Mouse (Mus musculus) cerebellum, adult 2 months (tissue): Measurements from ENCODE around the gene Hfe. TPM values are rescaled to one million over a fixed set of nuclear protein-coding genes. Genes with fewer than 3 reads are reported as not detected.
"Not testable (repeated sequence)": the region's sequence is repeated elsewhere in the genome, so short reads cannot be mapped to it uniquely, and the experiment has no call there.

Experiments used
- DNase-seq, 2 experiments: peaks; one replicate each; pipeline ENCODE4 v3.0.0; 2021
- H3K27ac ChIP-seq: fragments of 200-500 bp; 2 replicates; pipeline ENCODE4 v1.5.1; 2012; ENCODE audit warnings: low read length, control low read depth, inconsistent platforms; ENCODE audit not compliant: insufficient read depth
- H3K27me3 ChIP-seq: fragments of 200-500 bp; 2 replicates; pipeline ENCODE4 v1.6.1; 2012; ENCODE audit warnings: inconsistent platforms, mild to moderate bottlenecking, low read length, moderate library complexity; ENCODE audit not compliant: control insufficient read depth, insufficient read depth
- H3K4me1 ChIP-seq: fragments of 200-500 bp; 2 replicates; pipeline ENCODE4 v1.6.1; 2011; ENCODE audit warnings: low read length; ENCODE audit not compliant: control insufficient read depth, insufficient read depth
- H3K4me3 ChIP-seq: fragments of 200-500 bp; replicated peaks from 2 replicates; pipeline ENCODE3; 2011; ENCODE audit warnings: mild to moderate bottlenecking, low read depth, low read length, control low read depth; ENCODE audit not compliant: insufficient read depth
- CTCF ChIP-seq: fragments of 200-500 bp; IDR thresholded peaks from 2 replicates; pipeline ENCODE4 v1.5.1; 2011; ENCODE audit warnings: low read depth, mild to moderate bottlenecking, control low read depth, low read length, moderate library complexity, borderline replicate concordance; ENCODE audit not compliant: insufficient read depth
- POLR2A ChIP-seq: fragments of 200-500 bp; IDR thresholded peaks from 2 replicates; pipeline ENCODE4 v1.6.1; 2011; ENCODE audit warnings: low read length, control low read depth, borderline replicate concordance; ENCODE audit not compliant: insufficient read depth
- WGBS: fragments of 180-500 bp; shearing (Covaris S2); methylation state at CpG from one replicate; pipeline ENCODE4 v1.1.7; 2018; 5-methylcytosine and 5-hydroxymethylcytosine counted together
- polyA plus RNA-seq: library from polyadenylated mRNA; depleted of rRNA; stranded (reverse); fragments of >200 nt; gene quantifications from 2 replicates; pipeline ENCODE4 v1.2.3, GENCODE M21; 2012

The Hfe gene
- polyA plus RNA-seq, 1 experiment: 6.2 TPM

GRCm38 (mm10) chr13:23709714-23710373 lies 810 bp downstream of the Hfe start:
- no peak overlapping the region for H3K27ac ChIP-seq

GRCm38 (mm10) chr13:23708654-23709053 lies 2.0 kb downstream of the Hfe start:
- no peaks in the 10 kb centered on the region for H3K4me1 ChIP-seq
- no peaks in the 10 kb centered on the region for H3K27me3 ChIP-seq
- DNase-seq: no peak
- WGBS: 49% methylated on average over 4 of the region's 4 CpGs
- no peak overlapping the region for H3K27ac ChIP-seq
- H3K4me3 ChIP-seq: no peak overlapping the region
- TF ChIP-seq CTCF: no peak
- TF ChIP-seq POLR2A: no peak

More at GRCm38 (mm10) chr13:23709714-23710373, 810 bp downstream of the Hfe start:
- peak overlapping the region; percentile 89 for H3K4me3 ChIP-seq
- 17% methylated on average over 15 of the region's 15 CpGs for WGBS
- TF ChIP-seq CTCF: no peak
- no peak for TF ChIP-seq POLR2A
- H3K27me3 ChIP-seq: no peaks in the 10 kb centered on the region
- DNase-seq: no peak
- H3K4me1 ChIP-seq: no peaks in the 10 kb centered on the region

GRCm38 (mm10) chr13:23708041-23708440 lies 2.6 kb downstream of the Hfe start:
- H3K4me3 ChIP-seq: no peak overlapping the region
- TF ChIP-seq CTCF (no peak), POLR2A (no peak)
- H3K27me3 ChIP-seq: no peaks in the 10 kb centered on the region
- no peaks in the 10 kb centered on the region for H3K4me1 ChIP-seq
- WGBS: 81% methylated on average over 4 of the region's 4 CpGs
- H3K27ac ChIP-seq: no peak overlapping the region
- no peak for DNase-seq

GRCm38 (mm10) chr13:23706771-23707170 lies 3.9 kb downstream of the Hfe start:
- H3K4me3 ChIP-seq: no peak overlapping the region
- TF ChIP-seq POLR2A: no peak
- no peak for TF ChIP-seq CTCF
- 94% methylated on average over 12 of the region's 12 CpGs for WGBS

GRCm38 (mm10) chr13:23705751-23706356 lies 4.8 kb downstream of the Hfe start:
- Histone ChIP-seq H3K4me3 (no peak overlapping the region), H3K27ac (no peak overlapping the region), H3K4me1 (no peaks in the 10 kb centered on the region), H3K27me3 (no peaks in the 10 kb centered on the region)
- 93% methylated on average over 7 of the region's 7 CpGs for WGBS
- no peak for TF ChIP-seq POLR2A
- no peak for TF ChIP-seq CTCF
- no peak for DNase-seq

More at GRCm38 (mm10) chr13:23706771-23707170, 3.9 kb downstream of the Hfe start:
- no peaks in the 10 kb centered on the region for H3K27me3 ChIP-seq
- H3K27ac ChIP-seq: no peak overlapping the region
- no peaks in the 10 kb centered on the region for H3K4me1 ChIP-seq
- DNase-seq: no peak

- 88% methylated on average over 2 of the region's 2 CpGs for WGBS
- not testable (repeated sequence) for H3K27me3 ChIP-seq, DNase-seq, H3K4me3 ChIP-seq, H3K27ac ChIP-seq, H3K4me1 ChIP-seq
Observed at GRCm38 (mm10) chr13:23702801-23703200, 7.9 kb downstream of the Hfe start.

- Histone ChIP-seq H3K27me3 (no peaks in the 10 kb centered on the region), H3K4me3 (no peak overlapping the region), H3K4me1 (no peaks in the 10 kb centered on the region), H3K27ac (no peak overlapping the region)
- WGBS: 77% methylated on average over 4 of the region's 4 CpGs
- no peak for DNase-seq
- TF ChIP-seq CTCF (no peak), POLR2A (no peak)
Observed at GRCm38 (mm10) chr13:23702220-23702619, 8.4 kb downstream of the Hfe start.

GRCm38 (mm10) chr13:23700786-23701520 lies 9.7 kb downstream of the Hfe start:
- DNase-seq: peak; percentile 67
- TF ChIP-seq POLR2A: no peak
- TF ChIP-seq CTCF: peak; percentile 73
- WGBS: 26% methylated on average over 8 of the region's 8 CpGs
- no peak overlapping the region for H3K4me3 ChIP-seq
- no peaks in the 10 kb centered on the region for H3K27me3 ChIP-seq
- no peak overlapping the region for H3K27ac ChIP-seq
- H3K4me1 ChIP-seq: no peaks in the 10 kb centered on the region
